Mouse (Mus musculus): ENCODE measurements at regions not wholly inside any gene's neighbourhood (a gene's known extent, or its start where the extent isn't known, plus 50 kb on each side); places are given as distances from the start of the nearest gene placed in this dataset.

DNA sequence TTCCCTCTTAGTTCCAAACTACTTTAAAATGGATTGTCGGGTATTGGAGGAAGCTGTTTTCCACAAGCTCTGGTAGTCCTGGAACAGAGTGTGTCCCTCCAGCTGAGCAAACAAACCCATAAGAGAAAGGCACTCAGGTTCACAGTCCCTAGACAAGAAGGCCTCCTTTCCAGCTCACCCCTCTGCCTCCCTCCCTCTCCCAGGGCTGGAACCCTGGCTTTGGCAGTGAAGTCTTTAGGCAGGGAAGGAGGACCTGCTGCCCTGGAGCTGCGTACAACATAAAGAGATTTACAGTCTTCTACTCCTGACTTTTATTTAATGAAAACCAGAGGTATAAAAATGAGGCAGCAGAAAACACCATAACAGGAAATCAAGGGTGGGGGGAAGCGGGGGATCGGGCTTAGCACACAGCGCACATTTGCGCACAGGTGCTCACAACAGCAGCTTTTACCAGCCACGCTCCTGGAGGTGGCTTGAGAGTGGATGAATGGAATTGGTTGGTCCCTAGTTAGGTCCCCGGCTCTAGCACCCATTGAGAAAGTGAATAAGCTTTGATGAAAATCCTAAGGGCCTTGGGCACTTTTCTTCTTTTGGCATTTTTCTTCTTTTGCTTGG, 143.0 kb upstream of the Gmds start:
- Histone ChIP-seq H3K9ac (ENCODE audit: low read depth, low read length) (no peak overlapping the region), H3K4me2 (replicated peaks; ENCODE audit: low read depth) (no peak overlapping the region), H3K27ac (ENCODE audit: low read depth, low read length) (no peak overlapping the region), H3K4me1 (replicated peaks; ENCODE audit: control insufficient read depth, insufficient read depth, low read length) (no peaks in the 10 kb centered on the region), H3K36me3 (ENCODE audit: control insufficient read depth, insufficient read depth) (no peaks in the 10 kb centered on the region), H3K27me3 (replicated peaks; ENCODE audit: control insufficient read depth, insufficient read depth, low read length) (no peaks in the 10 kb centered on the region), H3K4me3 (ENCODE audit: low read depth, low read length) (no peak overlapping the region), H3K9me3 (ENCODE audit: control insufficient read depth) (no peaks in the 10 kb centered on the region)
- no peak for ATAC-seq
- 80% methylated on average over 8 of the region's 8 CpGs for WGBS
- no peak for TF ChIP-seq CTCF (IDR thresholded peaks at IDR 0.05; ENCODE audit: low read depth)

DNA sequence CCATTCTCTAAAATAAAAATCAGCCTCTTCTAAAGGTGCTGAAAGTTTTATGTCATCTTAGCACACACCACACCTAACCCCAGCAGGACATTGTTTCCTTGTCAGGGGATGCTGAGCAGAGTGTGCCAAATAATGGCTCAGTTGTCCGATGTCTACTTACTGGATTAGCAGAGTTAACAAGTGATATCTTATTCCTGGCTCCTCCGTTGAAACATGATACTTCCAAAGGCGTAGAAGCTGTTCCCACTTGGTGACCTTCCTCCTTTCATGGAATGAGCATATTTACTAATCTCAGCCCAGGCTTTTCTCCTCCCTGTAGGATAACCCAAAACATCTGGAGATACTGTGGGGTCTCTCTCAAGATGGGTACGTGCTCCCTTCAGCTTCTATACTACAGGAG, 141.5 kb upstream of the Gmds start:
- Histone ChIP-seq H3K9ac (ENCODE audit: low read depth, low read length) (no peak overlapping the region), H3K4me1 (replicated peaks; ENCODE audit: control insufficient read depth, insufficient read depth, low read length) (no peaks in the 10 kb centered on the region), H3K9me3 (ENCODE audit: control insufficient read depth) (no peaks in the 10 kb centered on the region), H3K27me3 (replicated peaks; ENCODE audit: control insufficient read depth, insufficient read depth, low read length) (no peaks in the 10 kb centered on the region), H3K27ac (ENCODE audit: low read depth, low read length) (no peak overlapping the region), H3K4me3 (ENCODE audit: low read depth, low read length) (no peak overlapping the region), H3K4me2 (replicated peaks; ENCODE audit: low read depth) (no peak overlapping the region), H3K36me3 (ENCODE audit: control insufficient read depth, insufficient read depth) (no peaks in the 10 kb centered on the region)
- 38% methylated on average over 4 of the region's 4 CpGs for WGBS
- no peak for ATAC-seq
- TF ChIP-seq CTCF (IDR thresholded peaks at IDR 0.05; ENCODE audit: low read depth), result no peak

DNA sequence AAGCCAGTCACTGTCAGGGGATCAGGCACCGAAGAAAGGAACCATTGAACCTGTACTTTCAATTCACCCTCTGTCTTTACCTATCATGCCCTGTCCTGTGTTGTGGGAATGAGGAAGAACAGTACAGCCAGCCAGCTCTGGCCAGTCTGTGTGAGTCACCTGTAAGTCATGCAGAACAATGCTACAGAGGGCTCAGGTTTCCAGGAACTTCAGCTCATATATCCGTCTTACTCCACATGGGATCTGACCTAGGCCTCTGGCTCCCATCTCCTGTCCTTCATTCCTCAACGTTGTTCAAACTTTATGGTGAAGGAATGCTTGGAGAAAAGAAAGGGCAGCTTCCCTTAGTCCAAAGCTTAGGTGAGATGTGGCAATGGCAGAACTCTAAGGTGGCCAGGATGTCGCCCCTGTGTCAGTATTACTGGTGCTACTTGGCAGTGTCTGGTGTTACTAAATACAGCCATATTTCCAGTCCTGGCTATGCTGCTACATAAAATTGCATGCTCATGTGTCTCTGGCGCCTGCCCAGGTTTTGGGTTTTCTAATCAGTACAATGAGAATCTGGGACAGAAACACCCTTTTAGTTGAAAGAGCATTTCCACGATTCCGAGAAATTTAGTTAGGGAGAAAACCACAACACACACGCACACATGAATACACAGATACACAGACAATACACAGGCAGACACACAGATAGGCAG, 140.7 kb upstream of the Gmds start:
- H3K27me3 ChIP-seq (replicated peaks; ENCODE audit: control insufficient read depth, insufficient read depth, low read length), result no peaks in the 10 kb centered on the region
- WGBS, result 80% methylated on average over 8 of the region's 8 CpGs
- H3K9me3 ChIP-seq (ENCODE audit: control insufficient read depth), result no peaks in the 10 kb centered on the region
- H3K9ac ChIP-seq (ENCODE audit: low read depth, low read length), result no peak overlapping the region
- TF ChIP-seq CTCF (IDR thresholded peaks at IDR 0.05; ENCODE audit: low read depth), result no peak
- no peak for ATAC-seq
- H3K4me1 ChIP-seq (replicated peaks; ENCODE audit: control insufficient read depth, insufficient read depth, low read length), result no peaks in the 10 kb centered on the region
- H3K27ac ChIP-seq (ENCODE audit: low read depth, low read length), result no peak overlapping the region
- H3K4me2 ChIP-seq (replicated peaks; ENCODE audit: low read depth), result no peak overlapping the region
- no peaks in the 10 kb centered on the region for H3K36me3 ChIP-seq (ENCODE audit: control insufficient read depth, insufficient read depth)
- no peak overlapping the region for H3K4me3 ChIP-seq (ENCODE audit: low read depth, low read length)

DNA sequence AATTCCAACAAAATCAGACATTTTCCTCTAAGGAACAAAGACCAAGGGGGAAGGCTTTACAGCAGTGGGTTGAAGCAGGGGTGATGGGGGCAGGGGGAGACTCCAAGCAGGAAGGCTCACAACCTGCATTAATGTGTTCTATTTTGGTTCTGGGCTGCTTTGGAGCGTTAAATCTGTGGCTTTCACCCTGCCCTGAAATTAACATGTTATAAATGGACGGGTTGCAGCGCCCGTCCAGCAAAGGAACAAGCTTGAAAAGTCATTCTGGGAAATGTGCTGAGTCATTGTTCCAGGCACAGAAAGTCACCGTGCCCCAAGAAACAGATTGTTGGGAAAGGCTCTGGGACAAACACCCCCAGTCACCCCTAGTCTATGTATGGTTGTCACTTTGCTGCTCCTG, 127.2 kb upstream of the Gmds start:
- no peak for TF ChIP-seq CTCF (IDR thresholded peaks at IDR 0.05; ENCODE audit: low read depth)
- Histone ChIP-seq H3K27ac (ENCODE audit: low read depth, low read length) (no peak overlapping the region), H3K4me3 (ENCODE audit: low read depth, low read length) (no peak overlapping the region), H3K9me3 (ENCODE audit: control insufficient read depth) (no peaks in the 10 kb centered on the region), H3K36me3 (ENCODE audit: control insufficient read depth, insufficient read depth) (no peaks in the 10 kb centered on the region), H3K9ac (ENCODE audit: low read depth, low read length) (no peak overlapping the region), H3K4me1 (replicated peaks; ENCODE audit: control insufficient read depth, insufficient read depth, low read length) (no peaks in the 10 kb centered on the region), H3K4me2 (replicated peaks; ENCODE audit: low read depth) (no peak overlapping the region), H3K27me3 (replicated peaks; ENCODE audit: control insufficient read depth, insufficient read depth, low read length) (no peaks in the 10 kb centered on the region)
- 55% methylated on average over 5 of the region's 5 CpGs for WGBS
- ATAC-seq, result no peak

DNA sequence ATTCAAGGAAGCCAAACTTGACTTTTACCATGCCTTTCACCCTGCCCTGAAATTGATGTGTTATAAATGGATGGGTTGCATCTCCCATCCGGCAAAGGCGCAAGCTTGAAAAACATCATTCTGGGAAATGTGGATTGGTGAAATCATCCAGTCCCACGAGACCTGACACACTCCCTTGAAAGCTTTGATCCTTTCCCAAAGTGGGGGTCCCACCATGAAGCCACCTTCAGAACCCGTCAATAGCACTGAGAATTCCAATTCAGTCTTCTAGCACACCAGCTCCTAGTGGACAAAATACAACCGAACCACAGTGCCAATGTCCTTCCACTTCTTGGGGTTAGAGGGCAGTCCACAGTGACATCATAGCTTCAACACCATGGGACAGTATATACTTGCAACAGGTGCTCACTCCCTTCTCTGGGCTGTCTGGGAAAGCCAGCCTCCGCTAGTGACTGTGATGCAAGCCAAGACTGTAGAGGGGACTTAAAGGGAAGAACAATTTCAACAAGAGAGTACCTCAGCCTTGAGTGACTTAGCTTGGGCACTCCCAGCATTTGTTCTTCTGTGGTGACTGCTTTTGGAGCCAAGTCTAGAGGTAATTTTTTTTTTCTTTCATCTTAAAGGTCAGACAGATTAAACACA, 126.6 kb upstream of the Gmds start:
- Histone ChIP-seq H3K27ac (ENCODE audit: low read depth, low read length) (no peak overlapping the region), H3K4me1 (replicated peaks; ENCODE audit: control insufficient read depth, insufficient read depth, low read length) (no peaks in the 10 kb centered on the region), H3K4me3 (ENCODE audit: low read depth, low read length) (no peak overlapping the region), H3K9ac (ENCODE audit: low read depth, low read length) (no peak overlapping the region), H3K36me3 (ENCODE audit: control insufficient read depth, insufficient read depth) (no peaks in the 10 kb centered on the region), H3K9me3 (ENCODE audit: control insufficient read depth) (no peaks in the 10 kb centered on the region), H3K4me2 (replicated peaks; ENCODE audit: low read depth) (no peak overlapping the region), H3K27me3 (replicated peaks; ENCODE audit: control insufficient read depth, insufficient read depth, low read length) (no peaks in the 10 kb centered on the region)
- no peak for TF ChIP-seq CTCF (IDR thresholded peaks at IDR 0.05; ENCODE audit: low read depth)
- no peak for ATAC-seq
- WGBS, result 88% methylated on average over 6 of the region's 6 CpGs

DNA sequence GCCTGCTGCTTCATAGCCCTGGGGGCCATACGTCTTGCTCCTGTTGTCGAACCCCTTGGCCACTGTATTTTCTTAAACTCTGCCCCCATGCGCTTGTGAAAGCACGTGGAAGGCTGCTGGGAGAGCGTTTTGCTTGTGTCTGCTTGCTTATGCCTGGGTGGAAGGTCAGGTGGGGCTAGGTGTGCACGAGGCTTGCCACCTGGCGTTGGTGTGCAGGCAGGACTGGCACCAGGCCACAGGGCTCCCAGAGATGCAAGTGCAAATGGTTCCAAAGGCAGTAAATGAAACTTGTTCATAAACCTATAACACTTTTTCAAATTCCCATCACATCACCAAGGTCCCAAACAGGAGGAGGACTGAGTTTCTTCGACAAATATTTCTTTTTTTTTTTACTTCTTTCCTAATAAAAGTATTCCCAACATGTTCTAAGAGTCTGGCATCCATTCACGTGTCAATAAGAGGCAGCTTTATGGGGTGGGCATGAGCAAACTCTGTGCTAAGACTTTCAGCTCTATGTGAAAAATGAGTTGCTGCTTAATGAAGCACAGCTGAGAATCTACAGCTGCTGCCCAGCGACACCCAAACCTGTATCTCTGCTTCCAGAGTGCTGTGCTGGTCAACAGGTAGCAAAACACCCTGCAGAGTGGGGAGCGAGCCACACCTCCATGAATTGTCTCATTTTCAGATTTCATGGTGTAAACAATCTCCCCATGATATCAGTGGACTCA, 116.0 kb upstream of the Gmds start:
- no peaks in the 10 kb centered on the region for H3K4me1 ChIP-seq (replicated peaks; ENCODE audit: control insufficient read depth, insufficient read depth, low read length)
- H3K27ac ChIP-seq (ENCODE audit: low read depth, low read length), result no peak overlapping the region
- WGBS, result 76% methylated on average over 11 of the region's 11 CpGs
- no peak for ATAC-seq
- no peaks in the 10 kb centered on the region for H3K36me3 ChIP-seq (ENCODE audit: control insufficient read depth, insufficient read depth)
- no peaks in the 10 kb centered on the region for H3K27me3 ChIP-seq (replicated peaks; ENCODE audit: control insufficient read depth, insufficient read depth, low read length)
- H3K9me3 ChIP-seq (ENCODE audit: control insufficient read depth), result no peaks in the 10 kb centered on the region
- no peak overlapping the region for H3K4me2 ChIP-seq (replicated peaks; ENCODE audit: low read depth)
- no peak for TF ChIP-seq CTCF (IDR thresholded peaks at IDR 0.05; ENCODE audit: low read depth)
- H3K4me3 ChIP-seq (ENCODE audit: low read depth, low read length), result no peak overlapping the region
- H3K9ac ChIP-seq (ENCODE audit: low read depth, low read length), result no peak overlapping the region

Measured in intestine, postnatal 0 days (tissue).